In genomic region chr3:101398071-101398786, GRCm38 (mm10) we compare ENCODE assay signal across 9 mouse cellular contexts. TPM values are rescaled to one million over a fixed set of nuclear protein-coding genes. Genes with fewer than 3 reads are reported as not detected.
DNase-seq lines count a peak whose midpoint lies in the region; ATAC-seq lines count a peak whose summit lies in the region.
"Had no signal": no experiment of that assay in that cellular context is flagged by ENCODE, and none has a peak within 500 bp of the region (broad histone marks: within the 10 kb centered on the region; RNA-seq: fewer than 3 reads in every experiment).

No protein-coding gene starts in this region.

- DNase-seq in kidney, postnatal 14 days, result no peak
- peak; percentile 88 for DNase-seq in embryo, embryonic 11 days
- DNase-seq in left cerebral cortex, adult 8-10 months (ENCODE audit: low spot score in 2 of 2), result no peak
- no peak for DNase-seq in right cerebral cortex, adult 2 months (ENCODE audit: low spot score in 2 of 2)

- no peak overlapping the region for H3K4me2 ChIP-seq in kidney, embryonic 14.5 days (replicated peaks; ENCODE audit: low read depth, low read length)
- peak overlapping the region; percentile 29 for H3K4me2 ChIP-seq in heart, embryonic 12.5 days
- H3K4me2 ChIP-seq in liver, embryonic 12.5 days, result no peak overlapping the region

- no peak overlapping the region for H3K9ac ChIP-seq in kidney, embryonic 14.5 days (ENCODE audit: low read depth, low read length)
- peak overlapping the region; percentile 38; the same call in 1 of the 2 replicates for H3K9ac ChIP-seq in heart, embryonic 12.5 days
- H3K9ac ChIP-seq in liver, embryonic 12.5 days, result no peak overlapping the region

- peak overlapping the region; percentile 60 for H3K27ac ChIP-seq in kidney, embryonic 14.5 days (ENCODE audit: low read depth, low read length)
- peak overlapping the region; percentile 80 for H3K27ac ChIP-seq in heart, embryonic 12.5 days (ENCODE audit: poor library complexity, severe bottlenecking)
- 0 out of 2 replicates have a peak overlapping the region, but pooled peaks have one; percentile 39 for H3K27ac ChIP-seq in liver, embryonic 12.5 days

- peaks cover 63% of the 10 kb centered on the region for H3K4me1 ChIP-seq in kidney, embryonic 14.5 days (ENCODE audit: control insufficient read depth, insufficient read depth, low read length)
- peaks cover 91% of the 10 kb centered on the region for H3K4me1 ChIP-seq in heart, embryonic 12.5 days (replicated peaks)
- peaks cover 42% of the 10 kb centered on the region for H3K4me1 ChIP-seq in liver, embryonic 12.5 days

- H3K36me3 ChIP-seq in kidney, embryonic 14.5 days (ENCODE audit: control insufficient read depth, insufficient read depth, low read length), result no peaks in the 10 kb centered on the region
- no peaks in the 10 kb centered on the region for H3K36me3 ChIP-seq in heart, embryonic 12.5 days
- H3K36me3 ChIP-seq in liver, embryonic 12.5 days, result 0 out of 2 replicates have a peak, but pooled peaks cover 4% of the 10 kb centered on the region

- ATAC-seq in kidney, embryonic 14.5 days (ENCODE audit: low FRiP score, low TSS enrichment), result peak; percentile 76
- peak; percentile 54 for ATAC-seq in heart, embryonic 12.5 days (ENCODE audit: insufficient number of reproducible peaks, low FRiP score)
- no peak for ATAC-seq in liver, embryonic 12.5 days
- no peak for ATAC-seq in frontal cortex, adult (ENCODE audit: low TSS enrichment)

- 19% methylated on average over 12 of the region's 12 CpGs for WGBS in kidney, embryonic 14.5 days
- 37% methylated on average over 12 of the region's 12 CpGs for WGBS in heart, embryonic 12.5 days
- WGBS in liver, embryonic 12.5 days (ENCODE audit: insufficient replicate concordance), result 69% methylated on average over 12 of the region's 12 CpGs

- no peak overlapping the region for H3K4me3 ChIP-seq in kidney, embryonic 14.5 days (ENCODE audit: low read length)
- H3K4me3 ChIP-seq in heart, embryonic 12.5 days, result no peak overlapping the region
- no peak overlapping the region for H3K4me3 ChIP-seq in liver, embryonic 12.5 days

- H3K27me3 ChIP-seq in kidney, embryonic 14.5 days (ENCODE audit: control insufficient read depth, insufficient read depth, low read length), result no peaks in the 10 kb centered on the region
- H3K27me3 ChIP-seq in heart, embryonic 12.5 days (replicated peaks), result no peaks in the 10 kb centered on the region
- H3K27me3 ChIP-seq in liver, embryonic 12.5 days (replicated peaks), result no peaks in the 10 kb centered on the region
- H3K27me3 ChIP-seq: CH12.LX had no signal

- no peaks in the 10 kb centered on the region for H3K9me3 ChIP-seq in kidney, embryonic 14.5 days (ENCODE audit: control insufficient read depth, low read length)
- H3K9me3 ChIP-seq in heart, embryonic 12.5 days (replicated peaks), result no peaks in the 10 kb centered on the region
- H3K9me3 ChIP-seq in liver, embryonic 12.5 days (replicated peaks), result no peaks in the 10 kb centered on the region

RNA-seq across cellular contexts. Expression of gene Igsf3, which starts 21.3 kb away (rescaled TPM):
- 15.1 and 16.9 TPM in 2 replicates for polyA plus RNA-seq in kidney, embryonic 14.5 days (2014; fragmentation: Nextera tagmentation; extraction: Ambion mirVana)
- polyA plus RNA-seq in heart, embryonic 12.5 days (2016; fragmentation: Nextera tagmentation; extraction: Ambion mirVana), result 46.6 and 46.8 TPM in 2 replicates
- polyA plus RNA-seq in liver, embryonic 12.5 days (2016; fragmentation: Nextera tagmentation; extraction: Ambion mirVana), result 10.3 and 10.7 TPM in 2 replicates
- 10 to 100 TPM; 16.1 to 19.9 (median 18.7) TPM for total RNA-seq in left cerebral cortex, adult 8-10 months (2022)

Comparison
In these comparisons a context has a peak if more than half of its experiments do, and no peak if none do; other contexts are left out.
1. ATAC-seq: peak in kidney, embryonic 14.5 days (single experiment) and heart, embryonic 12.5 days (single experiment); none in liver, embryonic 12.5 days (single experiment) and frontal cortex, adult (single experiment).
2. Peak in every context shown above with its lines, with median percentiles within 50 percentile points of each other: H3K27ac ChIP-seq.